Mouse (Mus musculus): Measurements from ENCODE around the gene Brd7. TPM values are rescaled to one million over a fixed set of nuclear protein-coding genes. Genes with fewer than 3 reads are reported as not detected.

Brd7 gene
- polyA plus RNA-seq, 1 experiment from 2014 or later: 56.5 TPM

DNA sequence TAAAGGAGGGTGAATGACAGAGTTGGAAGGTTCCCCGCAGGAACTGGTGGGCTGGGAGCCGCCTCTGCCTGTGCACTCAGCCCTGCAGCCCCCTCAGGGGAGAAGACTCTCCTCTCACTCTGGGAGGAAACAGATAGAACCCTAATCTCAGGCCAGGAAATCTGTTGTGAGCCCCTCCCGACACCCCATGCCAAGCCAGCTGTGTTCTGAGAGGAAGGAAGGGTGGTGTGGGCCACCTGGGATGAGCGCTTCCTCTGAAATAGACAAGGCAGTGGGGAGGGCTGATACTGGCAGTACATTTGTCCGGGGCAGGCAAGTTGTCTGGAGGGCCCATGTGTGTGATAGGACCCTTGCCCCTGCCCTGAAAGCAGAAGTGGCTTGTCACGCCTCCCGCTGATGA, 18.5 kb upstream of the Brd7 start:
- 84% methylated on average over 7 of the region's 7 CpGs for WGBS

DNA sequence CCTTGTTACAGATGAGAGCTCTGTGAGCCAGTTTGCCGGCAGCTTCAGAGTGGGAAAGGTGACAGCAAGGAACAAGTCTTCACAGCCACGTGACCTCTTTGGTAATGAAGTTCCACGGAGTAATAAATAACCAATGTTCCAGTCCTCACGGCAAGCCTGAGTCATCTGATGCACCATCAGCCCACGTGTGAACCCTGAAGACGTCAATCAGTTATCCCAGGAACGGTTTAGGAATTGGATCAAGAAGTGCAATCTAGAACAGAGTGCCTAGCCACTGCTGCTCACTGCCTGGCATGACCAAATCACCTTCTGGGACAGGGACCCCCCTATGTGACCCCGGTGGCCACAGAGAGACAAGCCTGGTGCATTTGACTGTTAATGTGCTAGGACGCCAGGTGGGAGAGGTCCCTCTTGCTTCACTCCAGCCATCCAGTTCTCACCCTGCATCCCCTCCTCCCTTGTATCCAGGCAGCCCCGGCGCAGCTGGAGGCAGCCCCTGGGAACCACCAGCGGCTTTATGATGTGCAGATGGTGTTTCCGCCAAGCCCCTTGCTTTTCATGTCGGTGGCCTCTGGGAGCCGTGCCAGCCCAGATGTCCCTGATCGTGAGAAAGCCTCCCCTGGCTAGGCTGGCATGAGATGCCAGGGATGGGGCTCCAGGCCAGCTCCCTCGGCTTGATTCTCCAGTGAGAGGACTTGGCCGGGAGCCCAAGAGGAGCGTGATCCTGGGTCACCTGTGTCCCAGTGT, 15.0 kb upstream of the Brd7 start:
- Histone ChIP-seq H3K36me3 (no peaks in the 10 kb centered on the region), H3K4me1 (peaks cover 17% of the 10 kb centered on the region), H3K9ac (replicated peaks) (no peak overlapping the region), H3K4me3 (replicated peaks) (no peak overlapping the region), H3K27me3 (replicated peaks) (no peaks in the 10 kb centered on the region), H3K27ac (replicated peaks) (0 out of 2 replicates have a peak overlapping the region, but pooled peaks have one; percentile 28), H3K9me3 (replicated peaks) (no peaks in the 10 kb centered on the region), H3K4me2 (peak overlapping the region; percentile 20; the same call in 1 of the 2 replicates)
- ATAC-seq (ENCODE audit: low FRiP score): peak; percentile 66; the same call in 1 of the 2 replicates
- 22% methylated on average over 19 of the region's 19 CpGs for WGBS

More for the DNA sequence above, 18.5 kb upstream of the Brd7 start:
- H3K9me3 ChIP-seq (replicated peaks): no peaks in the 10 kb centered on the region
- H3K4me3 ChIP-seq (replicated peaks): no peak overlapping the region
- H3K36me3 ChIP-seq: no peaks in the 10 kb centered on the region
- H3K4me2 ChIP-seq: no peak overlapping the region
- no peaks in the 10 kb centered on the region for H3K27me3 ChIP-seq (replicated peaks)
- H3K4me1 ChIP-seq: peaks cover 26% of the 10 kb centered on the region
- no peak overlapping the region for H3K9ac ChIP-seq (replicated peaks)
- no peak for ATAC-seq (ENCODE audit: low FRiP score)
- no peak overlapping the region for H3K27ac ChIP-seq (replicated peaks)

DNA sequence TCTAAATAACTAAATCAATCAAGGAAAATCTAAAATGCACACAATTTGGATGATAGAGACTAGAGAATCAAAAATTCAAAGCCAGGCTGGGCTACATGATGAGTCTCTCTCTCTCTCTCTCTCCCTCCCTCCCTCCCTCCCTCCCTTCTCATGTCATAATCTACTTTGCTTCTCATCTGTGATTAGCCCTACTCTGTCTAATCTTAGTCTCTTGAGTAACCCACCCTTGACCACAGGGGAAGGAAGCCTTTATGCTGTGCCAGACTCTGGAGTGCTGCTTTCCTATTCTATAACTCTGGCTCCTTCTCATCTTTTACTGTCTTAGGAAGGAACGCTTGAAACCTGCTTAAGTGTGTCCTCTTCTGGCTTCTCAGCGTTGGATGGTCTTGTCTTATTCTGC, 9.5 kb upstream of the Brd7 start:
- Histone ChIP-seq H3K27me3 (replicated peaks) (no peaks in the 10 kb centered on the region), H3K4me2 (no peak overlapping the region), H3K9ac (replicated peaks) (no peak overlapping the region), H3K9me3 (replicated peaks) (no peaks in the 10 kb centered on the region), H3K36me3 (no peaks in the 10 kb centered on the region), H3K4me1 (peaks cover 15% of the 10 kb centered on the region), H3K4me3 (replicated peaks) (no peak overlapping the region), H3K27ac (replicated peaks) (no peak overlapping the region)
- 97% methylated on average over 2 of the region's 2 CpGs for WGBS
- no peak for ATAC-seq (ENCODE audit: low FRiP score)

DNA sequence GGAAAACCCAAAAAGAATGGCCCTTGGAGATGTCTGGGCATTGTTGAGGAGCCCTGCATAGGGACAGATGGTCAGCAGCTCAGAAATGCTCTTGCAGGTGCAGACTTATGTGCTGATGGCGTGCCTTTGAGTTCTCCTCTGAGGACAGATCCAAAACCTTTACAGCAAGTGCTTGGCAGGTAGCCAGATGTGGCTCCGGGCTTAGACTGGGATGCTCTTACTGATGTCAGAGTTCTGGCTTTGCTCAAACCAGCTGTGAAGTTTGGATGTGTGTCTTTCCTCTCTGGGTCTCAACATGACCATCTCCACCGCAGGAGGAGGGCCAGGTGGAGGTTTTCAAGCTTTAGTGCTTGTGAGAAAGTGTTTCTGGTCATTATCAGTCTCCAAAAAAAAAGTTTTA, 7.8 kb upstream of the Brd7 start:
- no peaks in the 10 kb centered on the region for H3K36me3 ChIP-seq
- H3K27me3 ChIP-seq (replicated peaks): no peaks in the 10 kb centered on the region
- H3K4me1 ChIP-seq: peaks cover 9% of the 10 kb centered on the region
- H3K9me3 ChIP-seq (replicated peaks): no peaks in the 10 kb centered on the region
- no peak for ATAC-seq (ENCODE audit: low FRiP score)
- no peak overlapping the region for H3K4me3 ChIP-seq (replicated peaks)
- H3K27ac ChIP-seq (replicated peaks): no peak overlapping the region
- 45% methylated on average over 3 of the region's 3 CpGs for WGBS
- no peak overlapping the region for H3K9ac ChIP-seq (replicated peaks)
- H3K4me2 ChIP-seq: no peak overlapping the region

DNA sequence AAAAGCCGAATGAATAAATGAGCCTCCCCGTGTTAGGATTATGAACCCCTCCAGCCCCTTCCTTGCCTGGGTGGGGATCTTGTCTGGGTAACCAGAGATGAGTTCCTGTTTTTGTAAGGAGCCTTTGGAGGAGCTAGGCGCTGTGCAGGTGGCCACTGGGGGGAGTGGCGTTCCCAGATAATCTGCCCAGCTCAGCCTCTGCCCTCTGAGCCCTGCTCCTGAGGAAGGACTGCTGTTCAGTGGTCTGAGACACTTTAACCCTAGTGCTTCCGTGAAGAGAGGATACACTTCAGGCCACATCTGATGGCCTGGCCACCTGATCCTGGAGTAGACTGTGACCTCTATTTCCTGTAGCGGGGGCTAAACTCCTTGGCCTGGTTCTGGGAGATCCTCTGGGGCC, 7.2 kb upstream of the Brd7 start:
- Histone ChIP-seq H3K36me3 (no peaks in the 10 kb centered on the region), H3K27ac (replicated peaks) (no peak overlapping the region), H3K4me1 (peaks cover 9% of the 10 kb centered on the region), H3K4me2 (no peak overlapping the region), H3K9ac (replicated peaks) (no peak overlapping the region), H3K9me3 (replicated peaks) (no peaks in the 10 kb centered on the region), H3K4me3 (replicated peaks) (no peak overlapping the region), H3K27me3 (replicated peaks) (no peaks in the 10 kb centered on the region)
- peak; percentile 57; the same call in 1 of the 2 replicates for ATAC-seq (ENCODE audit: low FRiP score)
- 24% methylated on average over 6 of the region's 6 CpGs for WGBS

DNA sequence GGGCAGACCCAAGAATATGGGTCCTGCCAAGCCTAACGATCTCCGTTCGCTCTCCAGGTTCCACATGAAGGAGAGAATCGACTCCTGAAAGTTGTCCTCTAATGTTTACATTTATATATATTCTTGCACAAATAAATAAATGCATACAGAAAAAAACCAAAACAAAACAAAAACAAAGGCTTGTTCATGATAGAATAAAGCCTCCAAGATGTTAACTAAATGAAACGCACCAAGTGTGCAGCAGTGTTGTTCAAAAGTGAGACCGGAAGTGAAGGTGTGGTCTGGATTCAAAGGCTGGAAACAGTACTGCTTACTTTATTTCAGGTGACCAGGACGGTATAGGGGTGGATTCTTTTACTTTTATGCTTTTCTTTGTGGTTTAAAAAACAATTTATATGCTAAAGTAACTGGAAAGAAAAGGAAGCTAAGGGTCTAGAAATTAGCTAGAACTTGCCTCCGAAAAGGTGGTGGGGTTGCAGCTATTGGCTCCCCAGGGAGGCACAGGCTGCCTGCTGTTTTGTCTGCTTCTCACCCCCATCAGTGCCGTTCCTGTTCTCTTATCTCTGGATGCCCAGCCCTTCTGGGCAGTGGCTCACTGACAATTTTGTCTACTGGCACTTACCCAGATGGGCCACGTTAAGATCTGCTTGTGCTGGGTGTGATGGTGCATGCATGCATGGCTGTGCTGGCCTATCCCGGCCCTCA, 604 bp upstream of the Brd7 start:
- H3K27ac ChIP-seq (replicated peaks): no peak overlapping the region
- H3K4me1 ChIP-seq: peaks cover 22% of the 10 kb centered on the region
- H3K9ac ChIP-seq (replicated peaks): 0 out of 2 replicates have a peak overlapping the region, but pooled peaks have one; percentile 14
- 43% methylated on average over 11 of the region's 11 CpGs for WGBS
- peak overlapping the region; percentile 99 for H3K4me3 ChIP-seq (replicated peaks)
- no peaks in the 10 kb centered on the region for H3K27me3 ChIP-seq (replicated peaks)
- H3K36me3 ChIP-seq: peaks cover 14% of the 10 kb centered on the region
- H3K9me3 ChIP-seq (replicated peaks): no peaks in the 10 kb centered on the region
- ATAC-seq (ENCODE audit: low FRiP score): no peak
- H3K4me2 ChIP-seq: peak overlapping the region; percentile 95

DNA sequence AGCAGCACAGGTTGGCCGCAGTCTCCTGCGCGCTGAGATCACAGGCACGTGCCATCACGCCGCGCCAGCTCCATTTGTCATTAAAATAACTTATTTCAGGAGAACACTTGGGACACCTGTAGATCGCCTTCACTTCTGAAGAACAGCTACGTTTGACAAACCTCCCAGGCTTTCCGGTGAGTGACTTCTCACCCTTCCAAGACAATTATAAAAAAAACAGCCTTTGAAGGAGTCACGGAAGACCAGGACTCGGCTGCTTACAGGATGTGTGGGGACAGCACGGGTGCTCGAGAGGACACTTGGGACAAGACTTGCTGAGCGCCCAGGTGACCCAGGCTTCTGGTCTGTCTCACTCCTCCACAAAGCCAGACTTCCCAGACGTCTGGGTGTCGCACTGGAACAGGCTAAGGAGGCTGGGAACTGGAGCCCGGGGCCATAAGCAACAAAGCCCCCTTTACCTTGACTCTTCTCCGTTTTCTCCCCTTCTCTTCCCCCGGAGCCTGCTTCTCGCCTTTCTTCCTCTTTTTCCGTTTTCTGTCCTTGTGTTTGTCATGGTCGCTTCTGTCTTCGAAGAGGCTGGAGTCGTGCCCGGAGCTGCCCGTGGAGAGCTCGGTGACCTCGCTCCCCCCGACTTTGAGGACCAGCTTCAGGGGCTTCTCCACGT, 818 bp downstream of the Brd7 start:
- 0 out of 2 replicates have a peak, but pooled peaks have one; percentile 9 for ATAC-seq (ENCODE audit: low FRiP score)
- peak overlapping the region; percentile 99 for H3K4me3 ChIP-seq (replicated peaks)
- H3K4me1 ChIP-seq: peaks cover 22% of the 10 kb centered on the region
- H3K36me3 ChIP-seq: peaks cover 27% of the 10 kb centered on the region
- H3K9me3 ChIP-seq (replicated peaks): no peaks in the 10 kb centered on the region
- peak overlapping the region; percentile 97 for H3K9ac ChIP-seq (replicated peaks)
- H3K4me2 ChIP-seq: peak overlapping the region; percentile 95
- peak overlapping the region; percentile 87 for H3K27ac ChIP-seq (replicated peaks)
- H3K27me3 ChIP-seq (replicated peaks): no peaks in the 10 kb centered on the region
- WGBS: 2% methylated on average over 31 of the region's 31 CpGs

DNA sequence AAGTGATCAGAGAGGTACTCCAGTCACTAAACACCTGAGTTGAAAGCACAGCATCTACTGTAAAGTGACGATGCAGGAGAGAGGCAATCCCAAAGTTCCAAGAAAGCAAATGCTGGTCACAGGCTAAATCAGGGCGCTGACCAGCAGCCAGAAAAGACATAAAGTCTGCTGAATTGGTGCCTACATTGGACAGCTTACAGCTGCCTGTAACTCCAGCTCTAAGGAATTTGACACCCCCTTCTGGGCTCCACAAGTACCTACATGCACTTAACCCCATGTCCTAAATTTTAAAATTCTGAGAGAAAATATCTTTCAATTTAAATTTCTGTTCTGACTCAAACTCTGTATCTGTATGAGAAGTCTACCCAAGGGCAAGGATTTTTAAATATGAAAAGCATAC, 2.0 kb downstream of the Brd7 start:
- WGBS: 89% methylated on average over 2 of the region's 2 CpGs
- H3K4me3 ChIP-seq (replicated peaks): peak overlapping the region; percentile 99

DNA sequence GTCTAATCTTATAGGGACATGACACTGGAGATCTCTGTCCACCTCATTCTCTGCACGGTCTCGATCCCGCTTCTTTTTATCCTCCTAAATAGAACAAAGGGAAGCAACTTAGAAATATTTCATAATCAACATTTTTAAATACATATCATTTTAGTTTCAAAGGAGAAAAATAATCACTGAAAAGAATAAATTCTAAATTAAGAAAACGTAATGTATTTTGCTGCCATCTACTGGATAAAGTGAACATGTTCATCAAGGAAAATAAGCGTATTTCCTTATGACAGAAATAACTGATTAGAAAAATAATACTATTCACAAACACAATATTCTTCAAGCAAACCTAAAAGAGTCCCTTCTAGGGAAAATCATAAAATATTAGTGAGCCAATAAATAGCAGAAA, 4.0 kb downstream of the Brd7 start:
- Histone ChIP-seq H3K4me1 (peaks cover 22% of the 10 kb centered on the region), H3K4me3 (replicated peaks) (no peak overlapping the region), H3K27ac (replicated peaks) (no peak overlapping the region), H3K27me3 (replicated peaks) (no peaks in the 10 kb centered on the region), H3K9ac (replicated peaks) (no peak overlapping the region), H3K9me3 (replicated peaks) (no peaks in the 10 kb centered on the region), H3K4me2 (no peak overlapping the region), H3K36me3 (peaks cover 54% of the 10 kb centered on the region)
- 89% methylated on average over 5 of the region's 5 CpGs for WGBS
- ATAC-seq (ENCODE audit: low FRiP score): no peak

More for the DNA sequence above, 2.0 kb downstream of the Brd7 start:
- no peak for ATAC-seq (ENCODE audit: low FRiP score)
- peaks cover 22% of the 10 kb centered on the region for H3K4me1 ChIP-seq
- peak overlapping the region; percentile 95 for H3K4me2 ChIP-seq
- peaks cover 39% of the 10 kb centered on the region for H3K36me3 ChIP-seq
- H3K27ac ChIP-seq (replicated peaks): no peak overlapping the region
- no peaks in the 10 kb centered on the region for H3K9me3 ChIP-seq (replicated peaks)
- no peaks in the 10 kb centered on the region for H3K27me3 ChIP-seq (replicated peaks)
- H3K9ac ChIP-seq (replicated peaks): no peak overlapping the region; the same call in 1 of the 2 replicates

DNA sequence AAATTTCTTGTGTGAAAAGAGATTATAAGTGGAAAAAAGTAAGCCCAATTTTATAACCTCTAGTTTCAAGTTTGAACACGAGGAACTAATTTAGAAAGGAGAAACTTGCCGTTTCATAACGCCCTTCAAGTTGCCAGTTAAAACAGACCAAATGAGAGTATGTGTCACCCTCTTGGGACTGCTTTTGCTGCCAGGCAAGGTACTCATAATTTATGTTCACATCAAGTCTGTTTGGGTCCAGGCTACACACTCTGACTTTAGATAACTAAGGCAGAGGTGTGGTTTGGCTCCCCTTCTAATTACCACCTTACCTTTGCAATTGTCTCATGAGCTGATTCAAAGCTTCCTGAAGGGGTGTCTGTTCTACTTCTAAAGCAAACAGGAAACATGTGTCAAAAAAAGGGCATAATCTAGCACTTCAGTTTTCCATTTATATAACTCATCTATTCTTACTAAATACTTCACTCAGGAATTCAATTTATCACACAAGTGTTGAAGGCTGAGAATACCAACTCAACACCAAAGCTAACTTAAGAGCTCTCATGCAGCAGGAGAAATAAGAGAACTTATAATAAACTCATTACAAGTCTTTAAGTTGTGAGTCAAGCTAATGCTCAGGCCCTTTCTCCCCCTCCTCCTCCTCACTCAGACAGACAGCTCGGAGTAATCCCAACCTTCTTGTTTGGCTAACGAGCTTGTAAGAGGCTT, 4.6 kb downstream of the Brd7 start:
- 84% methylated on average over 5 of the region's 5 CpGs for WGBS
- no peaks in the 10 kb centered on the region for H3K27me3 ChIP-seq (replicated peaks)
- H3K4me3 ChIP-seq (replicated peaks): no peak overlapping the region
- H3K27ac ChIP-seq (replicated peaks): no peak overlapping the region
- peaks cover 22% of the 10 kb centered on the region for H3K4me1 ChIP-seq
- H3K4me2 ChIP-seq: no peak overlapping the region
- H3K36me3 ChIP-seq: peaks cover 60% of the 10 kb centered on the region
- no peaks in the 10 kb centered on the region for H3K9me3 ChIP-seq (replicated peaks)
- ATAC-seq (ENCODE audit: low FRiP score): no peak
- no peak overlapping the region for H3K9ac ChIP-seq (replicated peaks)

DNA sequence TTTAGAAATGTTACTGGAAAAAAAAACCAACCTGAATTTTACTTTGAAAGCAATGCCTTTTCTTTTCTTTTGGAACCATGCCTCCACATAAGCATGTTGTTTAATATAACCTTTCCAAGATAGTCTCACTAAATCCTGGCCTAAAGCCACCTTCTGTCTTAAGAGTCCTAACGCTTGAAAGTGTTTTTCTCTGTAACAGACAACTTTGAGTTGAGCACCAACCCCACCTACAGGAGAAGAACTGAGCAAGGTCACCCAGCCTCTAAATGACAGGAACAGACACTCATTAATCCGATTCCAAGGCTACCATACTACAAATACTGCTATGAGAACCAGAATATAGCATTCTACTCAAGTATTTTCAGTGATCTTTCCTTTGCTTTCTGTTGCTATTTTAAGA, 12.9 kb downstream of the Brd7 start:
- Histone ChIP-seq H3K27me3 (replicated peaks) (no peaks in the 10 kb centered on the region), H3K9ac (replicated peaks) (no peak overlapping the region), H3K4me2 (no peak overlapping the region), H3K4me1 (no peaks in the 10 kb centered on the region), H3K27ac (replicated peaks) (no peak overlapping the region), H3K4me3 (replicated peaks) (no peak overlapping the region), H3K36me3 (peaks cover 88% of the 10 kb centered on the region), H3K9me3 (replicated peaks) (no peaks in the 10 kb centered on the region)
- 84% methylated on average over 2 of the region's 2 CpGs for WGBS
- no peak for ATAC-seq (ENCODE audit: low FRiP score)
